Mouse (Mus musculus): ENCODE data around the gene Atp2c1.
A peak's percentile ranks its signal among the peaks of the same experiment; 100 is the strongest.

The Atp2c1 gene

GRCm38 (mm10) chr9:105488363-105488762, 38.8 kb downstream of the Atp2c1 start:
- no peak for DNase-seq (ENCODE audit: low spot score)

GRCm38 (mm10) chr9:105484338-105485084, 42.6 kb downstream of the Atp2c1 start:
- DNase-seq (ENCODE audit: low spot score), result no peak

GRCm38 (mm10) chr9:105483880-105484279, 43.2 kb downstream of the Atp2c1 start:
- DNase-seq (ENCODE audit: low spot score), result no peak

GRCm38 (mm10) chr9:105482715-105483510, 44.2 kb downstream of the Atp2c1 start:
- no peak for DNase-seq (ENCODE audit: low spot score)

GRCm38 (mm10) chr9:105482070-105482469, 45.0 kb downstream of the Atp2c1 start:
- peak; percentile 56 for DNase-seq (ENCODE audit: low spot score)

- no peak for DNase-seq (ENCODE audit: low spot score)
Measured at GRCm38 (mm10) chr9:105476134-105476533, 51.0 kb downstream of the Atp2c1 start.

- no peak for DNase-seq (ENCODE audit: low spot score)
Measured at GRCm38 (mm10) chr9:105474910-105475309, 52.2 kb downstream of the Atp2c1 start.

- DNase-seq (ENCODE audit: low spot score), result no peak
Measured at GRCm38 (mm10) chr9:105467787-105468186, 59.3 kb downstream of the Atp2c1 start.

- no peak for DNase-seq (ENCODE audit: low spot score)
Measured at GRCm38 (mm10) chr9:105461496-105461895, 65.6 kb downstream of the Atp2c1 start.

- no peak for DNase-seq (ENCODE audit: low spot score)
Measured at GRCm38 (mm10) chr9:105459032-105459431, 68.1 kb downstream of the Atp2c1 start.

GRCm38 (mm10) chr9:105408549-105408948, 118.6 kb downstream of the Atp2c1 start:
- DNase-seq (ENCODE audit: low spot score), result no peak

- peak; percentile 96 for DNase-seq (ENCODE audit: low spot score)
Measured at GRCm38 (mm10) chr9:105395218-105395627, 131.9 kb downstream of the Atp2c1 start, which contains the start of the genes Aste1 and Nek11. Aste1 (plus strand) TSS chr9:105395392. Nek11 (minus strand) TSS chr9:105395524.

GRCm38 (mm10) chr9:105394720-105395119, 132.4 kb downstream of the Atp2c1 start:
- peak; percentile 6 for DNase-seq (ENCODE audit: low spot score)

GRCm38 (mm10) chr9:105390616-105391015, 136.5 kb downstream of the Atp2c1 start:
- DNase-seq (ENCODE audit: low spot score), result no peak

- peak; percentile 63 for DNase-seq (ENCODE audit: low spot score)
Measured at GRCm38 (mm10) chr9:105389289-105389688, 137.8 kb downstream of the Atp2c1 start.

- DNase-seq (ENCODE audit: low spot score), result no peak
Measured at GRCm38 (mm10) chr9:105387403-105387802, 139.7 kb downstream of the Atp2c1 start.

- DNase-seq (ENCODE audit: low spot score), result no peak
Measured at GRCm38 (mm10) chr9:105379533-105380145, 147.5 kb downstream of the Atp2c1 start.

GRCm38 (mm10) chr9:105377622-105378021, 149.5 kb downstream of the Atp2c1 start:
- DNase-seq (ENCODE audit: low spot score), result no peak

GRCm38 (mm10) chr9:105376954-105377530, 150.1 kb downstream of the Atp2c1 start:
- DNase-seq (ENCODE audit: low spot score), result no peak

- DNase-seq (ENCODE audit: low spot score), result no peak
Measured at GRCm38 (mm10) chr9:105376411-105376810, 150.7 kb downstream of the Atp2c1 start.

GRCm38 (mm10) chr9:105374361-105374760, 152.8 kb downstream of the Atp2c1 start:
- no peak for DNase-seq (ENCODE audit: low spot score)

GRCm38 (mm10) chr9:105368605-105369004, 158.5 kb downstream of the Atp2c1 start:
- no peak for DNase-seq (ENCODE audit: low spot score)

Measured in MN1 (cell line).